Mouse (Mus musculus) adipose tissue, adult 10 weeks (tissue): ENCODE measurements around the gene Cep57l1. TPM values are rescaled to one million over a fixed set of nuclear protein-coding genes. Genes with fewer than 3 reads are reported as not detected.

Source experiments
- polyA plus RNA-seq: library from polyadenylated mRNA; stranded (reverse); fragments of 350-450 nt; fragmentation: Illumina TruSeq; extraction: RNeasy Lipid Tissue Mini Kit (QIAGEN cat#74804); gene quantifications from one replicate; pipeline ENCODE4 v1.2.3, GENCODE M21; 2014; ENCODE audit warnings: low read depth, low replicate concordance

The Cep57l1 gene
- polyA plus RNA-seq, result 7.4 TPM

DNA sequence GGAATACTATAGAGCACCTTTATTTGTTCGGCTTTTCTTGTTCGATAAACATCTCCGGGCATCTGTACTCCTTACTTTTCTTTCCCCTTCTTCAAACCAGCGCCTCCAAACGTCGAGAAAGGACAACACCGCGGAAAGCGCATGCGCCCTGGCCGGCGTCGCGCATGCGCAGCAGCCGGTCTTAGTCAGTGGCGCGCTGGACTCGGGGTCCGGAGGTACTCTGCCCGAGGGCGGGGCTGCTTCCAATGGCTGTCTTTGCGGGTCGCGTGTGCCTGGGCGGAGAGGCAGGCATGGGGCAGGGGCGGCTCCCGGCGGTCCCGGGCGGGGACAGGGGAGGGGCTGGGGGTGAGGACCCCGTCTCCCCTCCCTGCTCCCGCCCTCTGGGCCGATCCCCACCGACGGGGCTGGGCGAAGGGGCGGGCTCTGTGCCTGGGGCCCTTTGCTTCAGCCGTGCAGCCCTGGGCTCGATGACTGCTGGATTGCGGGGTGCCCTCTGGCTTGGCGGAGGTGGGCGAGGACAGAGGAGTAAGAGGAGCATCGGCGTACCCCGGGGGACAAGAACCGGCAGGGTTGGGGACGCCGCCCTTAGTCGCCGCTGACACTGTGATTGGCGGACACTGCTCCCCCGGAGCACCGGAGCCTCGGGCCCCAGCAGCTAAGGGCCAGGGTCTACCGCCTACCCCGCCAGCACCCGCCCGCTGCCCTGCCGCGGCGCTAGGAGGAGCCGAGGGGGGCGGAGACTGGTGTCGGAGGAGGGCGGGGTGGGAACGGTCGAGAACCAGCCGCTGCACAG lies at the start of gene Cep57l1, which contains the start of gene Sesn1:
Gene Cep57l1 (minus strand): TSS at position 101 of the 793 bp plus-strand sequence.
Gene Sesn1 (plus strand): TSS at position 165 of the 793 bp plus-strand sequence.

DNA sequence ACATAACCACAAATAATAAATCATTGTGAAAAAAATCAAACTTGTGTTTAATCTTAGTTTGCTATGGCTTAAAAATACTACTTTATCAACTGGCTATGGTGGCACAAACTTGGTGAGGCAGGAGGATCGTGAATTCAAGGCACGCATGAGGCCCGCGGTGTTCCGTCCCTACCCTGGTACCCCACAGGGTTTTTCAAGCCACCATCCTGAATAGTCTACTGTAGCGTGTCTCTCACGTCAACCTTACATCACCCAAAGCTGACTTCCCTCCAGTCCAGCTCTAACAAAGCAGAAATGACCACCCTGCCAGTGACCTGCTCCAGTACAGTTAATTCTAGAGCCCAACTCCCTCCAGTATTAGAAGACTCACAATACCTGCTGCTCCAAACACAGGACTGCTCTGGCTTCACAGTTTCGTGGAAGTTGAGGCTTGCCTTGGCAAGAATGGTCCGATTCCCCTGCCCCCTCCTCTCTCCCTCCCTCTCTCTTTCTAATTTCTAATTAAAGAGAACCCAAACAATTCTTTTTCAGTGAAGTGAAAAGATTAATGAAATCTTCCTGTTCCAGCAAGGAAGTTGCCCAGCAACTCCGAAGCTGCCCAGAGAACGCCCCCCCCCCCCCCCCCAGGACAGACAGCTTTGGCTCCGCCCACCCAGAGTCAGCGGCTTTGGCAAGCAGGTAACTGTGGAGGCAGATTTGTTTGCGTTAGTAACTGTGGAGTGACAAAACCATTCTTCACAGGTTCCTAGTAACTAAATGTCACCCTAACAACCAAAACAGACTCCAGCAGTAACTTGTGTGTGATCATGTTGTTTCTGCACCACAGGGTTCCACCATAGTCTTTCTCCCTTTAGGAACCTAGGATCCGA lies 93.4 kb downstream of the Cep57l1 start, which contains the start of gene Ccdc162:
Gene Ccdc162 (minus strand): TSS at position 606 of the 869 bp plus-strand sequence.

Other genes with a start within 250 kb of the Cep57l1 start
- 5.9 TPM for gene Ccdc162, start 93.2 kb downstream of the Cep57l1 start, polyA plus RNA-seq
- gene Sesn1, start 64 bp upstream of the Cep57l1 start, polyA plus RNA-seq, result 35.3 TPM
- 1.7 TPM for gene Armc2, start 208.6 kb upstream of the Cep57l1 start, polyA plus RNA-seq